Mouse (Mus musculus): ENCODE results near the gene Rasgef1b.

The Rasgef1b gene

GRCm38 (mm10) chr5:99403325-99403724 lies 325.5 kb downstream of the Rasgef1b start:
- DNase-seq (ENCODE audit: low read depth, low spot score), result no peak

- peak; percentile 30 for DNase-seq (ENCODE audit: low read depth, low spot score)
Observed at GRCm38 (mm10) chr5:99402784-99403183, 326.1 kb downstream of the Rasgef1b start.

- DNase-seq (ENCODE audit: low read depth, low spot score), result no peak
Observed at GRCm38 (mm10) chr5:99402297-99402696, 326.6 kb downstream of the Rasgef1b start.

- DNase-seq (ENCODE audit: low read depth, low spot score), result no peak
Observed at GRCm38 (mm10) chr5:99399855-99400626, 328.8 kb downstream of the Rasgef1b start.

GRCm38 (mm10) chr5:99398472-99399070 lies 330.3 kb downstream of the Rasgef1b start:
- no peak for DNase-seq (ENCODE audit: low read depth, low spot score)

- no peak for DNase-seq (ENCODE audit: low read depth, low spot score)
Observed at GRCm38 (mm10) chr5:99394578-99394977, 334.3 kb downstream of the Rasgef1b start.

- no peak for DNase-seq (ENCODE audit: low read depth, low spot score)
Observed at GRCm38 (mm10) chr5:99391525-99391924, 337.3 kb downstream of the Rasgef1b start.

- DNase-seq (ENCODE audit: low read depth, low spot score), result no peak
Observed at GRCm38 (mm10) chr5:99390776-99391175, 338.1 kb downstream of the Rasgef1b start.

- DNase-seq (ENCODE audit: low read depth, low spot score), result no peak
Observed at GRCm38 (mm10) chr5:99390314-99390713, 338.6 kb downstream of the Rasgef1b start.

GRCm38 (mm10) chr5:99388585-99389250 lies 340.1 kb downstream of the Rasgef1b start:
- no peak for DNase-seq (ENCODE audit: low read depth, low spot score)

GRCm38 (mm10) chr5:99388131-99388530 lies 340.7 kb downstream of the Rasgef1b start:
- DNase-seq (ENCODE audit: low read depth, low spot score), result no peak

- no peak for DNase-seq (ENCODE audit: low read depth, low spot score)
Observed at GRCm38 (mm10) chr5:99387185-99387981, 341.5 kb downstream of the Rasgef1b start.

GRCm38 (mm10) chr5:99386246-99386845 lies 342.5 kb downstream of the Rasgef1b start:
- no peak for DNase-seq (ENCODE audit: low read depth, low spot score)

- no peak for DNase-seq (ENCODE audit: low read depth, low spot score)
Observed at GRCm38 (mm10) chr5:99385737-99386136, 343.1 kb downstream of the Rasgef1b start.

GRCm38 (mm10) chr5:99385090-99385489 lies 343.8 kb downstream of the Rasgef1b start:
- DNase-seq (ENCODE audit: low read depth, low spot score), result no peak

- no peak for DNase-seq (ENCODE audit: low read depth, low spot score)
Observed at GRCm38 (mm10) chr5:99383783-99384281, 345.0 kb downstream of the Rasgef1b start.

- no peak for DNase-seq (ENCODE audit: low read depth, low spot score)
Observed at GRCm38 (mm10) chr5:99382786-99383185, 346.1 kb downstream of the Rasgef1b start.

GRCm38 (mm10) chr5:99381639-99382038 lies 347.2 kb downstream of the Rasgef1b start:
- DNase-seq (ENCODE audit: low read depth, low spot score), result no peak

GRCm38 (mm10) chr5:99380882-99381281 lies 348.0 kb downstream of the Rasgef1b start:
- no peak for DNase-seq (ENCODE audit: low read depth, low spot score)

GRCm38 (mm10) chr5:99380166-99380565 lies 348.7 kb downstream of the Rasgef1b start:
- no peak for DNase-seq (ENCODE audit: low read depth, low spot score)
